Mouse (Mus musculus) retina, embryonic 14.5 days (tissue): Measurements from ENCODE around the gene Ppp1r13l.

Experiments used
- DNase-seq: peaks from one replicate; pipeline ENCODE4 v3.0.0-alpha.2; 2015; ENCODE audit warnings: low spot score

Gene Ppp1r13l

DNA sequence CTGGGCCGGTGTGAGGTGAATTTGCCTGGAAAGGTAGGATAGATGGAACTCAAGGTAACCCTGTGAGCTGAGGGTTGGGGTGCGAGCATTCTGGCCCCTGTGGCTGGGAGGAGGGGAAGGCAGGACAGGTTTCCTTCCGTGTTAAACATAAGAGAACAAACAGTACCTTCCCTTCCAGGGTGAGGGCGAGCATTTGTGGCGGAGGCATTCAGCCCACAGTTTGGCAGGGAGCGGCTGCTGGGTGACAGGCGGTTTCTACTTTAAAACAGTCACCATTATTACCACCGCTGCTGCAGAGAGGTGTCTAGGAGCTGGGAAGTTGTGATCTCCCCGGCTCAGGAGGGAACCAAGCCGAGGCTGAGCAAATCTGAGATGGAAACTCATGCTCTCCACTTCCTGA lies 22.4 kb upstream of the Ppp1r13l start:
- DNase-seq: no peak

DNA sequence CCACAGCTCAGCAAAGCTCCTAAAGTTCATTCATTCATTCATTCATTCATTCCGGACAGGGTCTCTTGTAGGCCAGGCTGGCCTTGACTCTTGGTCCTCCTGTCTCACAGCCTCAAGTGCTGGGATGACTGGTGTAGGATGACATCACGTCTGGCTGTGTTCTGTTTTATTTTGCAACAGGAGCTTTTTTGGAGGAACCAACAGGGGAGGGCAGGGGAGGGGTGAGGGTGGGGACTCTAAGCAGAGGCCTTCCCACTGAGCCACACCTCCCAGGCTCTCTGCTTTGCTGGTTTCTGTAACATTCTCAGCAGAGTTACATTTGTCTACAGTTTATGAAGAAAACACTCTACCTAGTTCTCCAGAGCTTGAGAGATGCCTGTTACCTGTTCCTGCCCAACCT lies 21.5 kb upstream of the Ppp1r13l start:
- DNase-seq: no peak

DNA sequence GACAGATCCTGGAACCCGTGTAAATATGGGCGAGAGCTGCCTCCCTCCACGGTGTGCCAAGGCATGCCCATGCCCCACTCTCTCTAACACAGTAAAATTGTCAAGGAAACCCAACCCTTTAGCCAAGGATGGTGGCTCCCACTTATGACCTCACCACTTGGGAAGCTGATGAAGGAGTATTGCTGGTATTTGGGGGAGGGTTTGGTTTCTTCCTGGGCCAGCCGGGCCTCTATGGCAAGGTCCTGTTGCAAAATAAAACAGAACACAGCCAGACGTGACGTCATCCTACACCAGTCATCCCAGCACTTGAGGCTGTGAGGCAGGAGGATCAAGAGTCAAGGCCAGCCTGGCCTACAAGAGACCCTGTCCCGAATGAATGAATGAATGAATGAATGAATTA lies 21.0 kb upstream of the Ppp1r13l start:
- DNase-seq: no peak

DNA sequence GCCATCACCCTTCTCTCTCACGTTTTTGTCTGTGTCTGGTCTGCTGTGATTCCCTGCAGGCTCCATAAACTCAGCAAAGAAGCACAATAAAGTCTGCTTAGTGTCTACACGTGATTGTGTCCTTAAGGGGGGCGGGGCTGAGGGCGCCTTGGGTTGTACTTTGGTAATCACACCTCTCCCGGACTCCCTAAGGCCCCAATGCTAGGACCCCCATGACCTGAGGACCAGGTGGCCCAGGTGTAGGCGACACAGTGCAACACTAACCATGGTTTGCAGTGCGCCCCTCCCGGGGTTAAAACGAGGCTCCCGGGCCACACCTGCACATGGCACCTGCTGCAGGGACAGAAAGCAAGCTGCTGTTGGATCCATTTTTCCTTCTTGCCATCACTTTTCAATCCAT lies 18.3 kb upstream of the Ppp1r13l start:
- no peak for DNase-seq

DNA sequence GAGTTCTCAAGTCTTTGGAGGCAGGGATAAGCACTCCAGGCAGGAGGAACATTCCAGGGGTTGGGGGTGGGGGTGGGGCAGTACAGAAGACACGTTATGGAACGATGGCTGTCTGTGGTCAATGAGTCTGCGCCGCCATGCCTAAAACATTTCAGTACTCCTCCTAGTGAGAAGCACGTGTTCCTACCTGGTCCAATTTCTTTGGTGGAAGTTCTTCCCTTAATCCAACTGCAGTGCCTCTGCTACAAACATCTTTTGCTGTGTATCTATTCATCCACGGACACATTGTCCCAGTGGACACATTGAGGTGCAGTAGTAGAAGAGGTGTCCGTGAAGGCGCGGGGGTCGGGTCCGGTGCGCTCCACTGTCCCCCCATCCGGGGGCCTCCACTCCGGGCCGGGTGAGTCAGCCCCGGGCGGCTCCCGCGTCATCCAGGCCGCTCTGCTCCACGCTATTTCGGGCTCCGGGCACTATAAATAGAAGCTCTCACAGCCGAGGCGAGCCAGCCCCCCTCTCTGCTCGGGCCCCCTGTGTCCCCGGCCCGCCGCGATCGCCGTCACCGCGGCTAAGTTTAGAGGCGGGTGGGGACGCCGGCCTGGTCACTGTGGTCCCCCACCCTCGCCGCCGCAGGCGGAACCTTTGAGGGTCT lies 17.7 kb upstream of the Ppp1r13l start:
- DNase-seq: peak; percentile 27

DNA sequence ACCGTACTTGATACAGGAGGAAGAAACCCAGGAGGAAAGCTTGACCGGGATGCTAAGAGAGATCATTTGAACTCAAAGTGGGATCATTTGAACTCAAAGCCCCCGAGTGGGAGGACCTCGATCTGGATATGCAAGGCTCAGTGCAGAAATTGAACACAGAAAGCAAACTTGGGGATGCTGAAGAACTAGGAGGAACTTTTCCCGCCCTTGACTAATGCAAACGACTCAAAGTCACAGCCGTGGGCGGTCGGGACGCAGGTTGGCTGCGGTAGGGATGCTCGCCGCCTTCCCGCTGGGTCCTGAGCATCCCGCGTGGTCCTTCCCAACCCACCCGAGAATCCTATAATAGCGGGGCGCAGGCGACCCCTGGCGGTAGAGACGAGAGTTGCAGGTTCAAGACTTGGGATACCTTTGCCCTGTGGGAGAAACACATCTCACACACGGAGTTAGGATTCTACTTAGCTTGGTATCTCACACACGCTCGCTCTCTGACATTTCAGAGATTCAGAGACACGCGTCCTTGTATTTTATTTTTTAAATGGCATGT lies 17.0 kb upstream of the Ppp1r13l start:
- DNase-seq: peak; percentile 94

DNA sequence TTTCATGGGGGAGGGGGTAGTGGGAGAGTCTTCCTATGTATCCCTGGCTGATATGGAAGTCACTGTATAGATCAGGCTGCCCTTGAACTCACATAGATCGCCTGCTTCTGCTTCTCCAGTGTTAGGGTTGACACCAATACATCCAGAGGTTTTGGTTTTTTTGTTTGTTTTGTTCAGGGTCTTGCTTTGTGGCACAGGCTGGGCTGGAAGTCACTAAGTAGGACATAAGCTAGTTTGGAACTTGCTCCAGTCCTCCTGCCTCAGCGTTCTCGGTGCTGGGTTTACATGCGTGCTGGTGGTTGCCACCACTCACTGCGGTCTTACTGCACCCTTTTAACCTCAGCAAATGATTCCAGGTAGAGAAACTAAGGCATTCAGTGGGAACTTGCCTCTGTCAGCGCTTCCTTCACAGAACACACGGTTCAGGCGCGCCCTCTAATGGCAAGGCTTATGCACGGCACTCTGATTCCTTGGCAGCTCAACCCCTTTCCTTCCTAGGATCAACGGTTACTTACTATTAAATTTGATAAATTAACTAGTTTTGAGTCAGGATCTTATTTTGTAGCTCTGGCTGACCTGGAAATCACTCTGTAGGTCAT lies 16.2 kb upstream of the Ppp1r13l start:
- DNase-seq: peak; percentile 95

DNA sequence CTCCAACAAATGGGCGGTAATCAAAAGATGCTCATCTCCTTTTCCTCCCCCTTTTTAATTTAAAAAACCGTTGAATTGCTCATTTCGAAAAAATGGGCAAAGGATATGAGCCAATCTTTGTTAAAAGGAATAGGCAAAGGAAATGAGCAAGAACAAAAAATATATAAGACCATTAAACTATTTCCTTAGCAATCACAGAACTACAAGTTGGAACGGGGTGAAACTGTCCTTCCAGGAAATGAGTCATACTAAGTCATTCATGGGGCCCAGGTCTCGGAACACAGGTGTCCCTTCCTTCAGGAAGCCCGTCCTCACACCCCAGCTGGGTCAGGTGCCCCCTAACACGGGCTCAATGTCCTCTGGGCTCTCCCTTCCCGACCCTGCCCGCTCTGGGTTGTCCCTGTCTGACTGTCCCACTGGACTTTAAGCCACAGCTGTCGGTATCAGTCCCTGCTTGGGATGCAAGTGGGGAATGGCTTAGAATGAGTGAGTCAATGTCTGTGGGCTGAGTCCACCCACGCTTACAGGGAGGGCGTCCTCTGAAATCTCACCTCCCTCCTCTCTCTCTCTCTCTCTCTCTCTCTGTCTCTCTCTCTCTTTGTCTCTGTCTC lies 15.2 kb upstream of the Ppp1r13l start, which contains the start of gene Ercc1:
Gene Ercc1 (plus strand): TSS at position 542 of the 611 bp plus-strand sequence.
- no peak for DNase-seq

DNA sequence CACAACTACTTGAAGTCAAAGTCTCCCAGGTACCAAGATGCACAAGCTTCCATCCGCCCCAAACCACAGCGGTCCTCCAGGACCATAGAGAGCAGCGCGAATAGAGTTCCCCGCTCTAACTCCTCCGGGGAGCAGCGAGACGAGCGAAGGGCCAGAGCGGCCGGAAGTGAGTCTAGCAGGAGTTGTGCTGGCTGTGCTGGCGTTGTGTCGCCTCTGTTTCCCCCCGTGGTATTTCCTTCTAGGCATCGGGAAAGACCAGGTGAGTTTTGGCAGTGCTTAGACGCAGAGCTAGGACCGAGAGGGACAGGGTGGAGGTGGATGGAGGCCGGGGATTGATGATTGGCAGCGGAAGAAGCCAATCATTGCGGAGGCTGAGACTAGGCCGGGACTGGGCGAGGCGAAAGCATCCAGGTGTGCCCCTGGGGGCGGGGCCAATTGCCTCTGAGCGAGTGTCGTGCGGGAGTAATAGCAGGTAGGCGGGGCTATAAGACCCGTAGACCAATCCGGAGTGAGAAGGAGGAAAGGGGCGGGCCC lies 14.5 kb upstream of the Ppp1r13l start:
- peak; percentile 97 for DNase-seq

DNA sequence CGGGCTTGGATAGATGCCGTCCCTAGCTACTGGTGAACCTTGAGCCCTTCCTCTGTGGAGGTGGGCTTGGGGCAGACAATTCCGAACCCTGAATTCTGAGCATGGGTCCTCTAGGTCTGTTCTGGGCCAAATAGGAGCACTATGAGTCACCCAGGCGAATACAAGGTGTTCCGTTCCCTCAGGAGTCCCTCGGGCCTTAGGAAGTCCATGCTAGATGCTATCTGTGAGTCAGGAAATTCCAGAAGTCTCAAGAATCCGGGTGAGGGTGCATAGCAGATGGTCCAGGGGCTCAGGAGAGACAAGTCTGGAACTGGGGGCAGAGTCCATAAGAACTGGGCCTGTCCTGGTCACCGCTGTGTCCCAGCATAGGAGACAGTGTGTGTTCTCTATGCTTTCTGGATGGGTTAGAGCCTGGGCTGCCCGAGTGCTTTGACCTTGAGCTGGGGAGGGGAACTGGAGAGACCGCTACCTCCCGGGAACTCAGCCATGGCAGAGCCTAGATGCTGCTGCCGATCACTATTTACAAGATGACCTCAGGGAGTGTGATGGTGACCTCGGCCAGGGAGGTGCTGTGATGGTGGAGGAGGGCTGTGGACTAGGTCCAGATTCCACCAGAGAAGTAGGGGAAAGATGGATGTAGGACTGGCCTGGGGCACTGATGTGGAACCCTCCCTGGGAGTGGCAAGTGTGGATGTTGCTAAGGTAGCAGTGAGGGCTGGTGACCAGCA lies 10.2 kb upstream of the Ppp1r13l start:
- DNase-seq: no peak

DNA sequence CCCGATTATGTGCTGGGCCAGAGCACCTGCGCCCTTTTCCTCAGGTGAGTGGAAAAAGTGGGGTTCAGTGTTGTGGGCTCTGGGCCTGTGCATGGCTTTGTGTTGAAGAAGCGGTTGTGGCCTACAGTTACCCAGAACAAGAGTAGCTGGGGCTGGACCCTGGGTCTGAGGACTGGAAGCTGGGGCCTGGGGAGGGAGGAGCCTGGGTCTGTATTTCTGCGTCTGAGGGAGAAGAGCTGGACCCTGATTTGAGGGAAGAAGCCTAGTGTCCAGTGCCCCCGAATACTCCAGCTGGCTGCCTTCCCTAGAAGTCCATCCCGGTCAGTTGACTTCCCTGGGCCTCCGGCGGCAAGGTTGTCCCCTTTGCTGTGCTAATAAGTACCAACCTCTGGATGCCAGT lies 9.3 kb upstream of the Ppp1r13l start:
- no peak for DNase-seq

DNA sequence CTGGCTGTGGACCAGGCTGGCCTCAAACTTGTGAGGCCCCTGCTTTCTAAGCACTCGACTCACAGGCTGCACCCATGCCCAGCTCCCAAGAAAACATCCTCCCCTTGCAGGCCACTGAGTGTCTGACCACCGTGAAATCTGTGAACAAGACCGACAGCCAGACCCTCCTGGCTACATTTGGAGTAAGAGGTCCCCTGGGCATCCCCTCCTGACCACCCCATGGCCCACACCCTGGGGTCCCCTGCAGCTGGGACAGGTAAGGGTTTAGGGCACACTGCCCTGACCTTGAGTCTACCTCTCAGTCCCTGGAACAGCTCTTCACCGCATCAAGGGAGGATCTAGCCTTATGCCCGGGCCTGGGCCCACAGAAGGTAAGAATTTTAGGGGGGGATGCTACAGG lies 4.6 kb upstream of the Ppp1r13l start:
- no peak for DNase-seq

DNA sequence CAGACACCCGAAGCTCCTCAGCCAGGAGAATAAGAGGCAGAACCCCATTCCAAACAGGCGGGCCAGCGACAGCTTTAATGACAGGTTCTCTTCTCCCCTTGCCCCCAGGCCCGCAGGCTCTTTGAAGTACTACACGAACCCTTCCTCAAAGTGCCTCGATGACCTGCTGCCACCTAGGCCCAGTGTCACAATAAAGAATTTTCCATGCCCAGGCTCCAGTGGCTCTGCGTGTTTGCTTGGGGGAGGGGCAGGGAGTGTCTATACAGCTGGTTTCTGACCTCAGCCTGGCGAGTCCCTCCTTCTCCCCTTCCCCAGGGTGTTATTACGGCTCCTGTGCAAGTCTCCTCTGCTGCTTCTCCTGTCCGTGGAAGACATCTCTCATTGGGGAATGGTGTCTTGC lies 3.2 kb upstream of the Ppp1r13l start:
- no peak for DNase-seq

DNA sequence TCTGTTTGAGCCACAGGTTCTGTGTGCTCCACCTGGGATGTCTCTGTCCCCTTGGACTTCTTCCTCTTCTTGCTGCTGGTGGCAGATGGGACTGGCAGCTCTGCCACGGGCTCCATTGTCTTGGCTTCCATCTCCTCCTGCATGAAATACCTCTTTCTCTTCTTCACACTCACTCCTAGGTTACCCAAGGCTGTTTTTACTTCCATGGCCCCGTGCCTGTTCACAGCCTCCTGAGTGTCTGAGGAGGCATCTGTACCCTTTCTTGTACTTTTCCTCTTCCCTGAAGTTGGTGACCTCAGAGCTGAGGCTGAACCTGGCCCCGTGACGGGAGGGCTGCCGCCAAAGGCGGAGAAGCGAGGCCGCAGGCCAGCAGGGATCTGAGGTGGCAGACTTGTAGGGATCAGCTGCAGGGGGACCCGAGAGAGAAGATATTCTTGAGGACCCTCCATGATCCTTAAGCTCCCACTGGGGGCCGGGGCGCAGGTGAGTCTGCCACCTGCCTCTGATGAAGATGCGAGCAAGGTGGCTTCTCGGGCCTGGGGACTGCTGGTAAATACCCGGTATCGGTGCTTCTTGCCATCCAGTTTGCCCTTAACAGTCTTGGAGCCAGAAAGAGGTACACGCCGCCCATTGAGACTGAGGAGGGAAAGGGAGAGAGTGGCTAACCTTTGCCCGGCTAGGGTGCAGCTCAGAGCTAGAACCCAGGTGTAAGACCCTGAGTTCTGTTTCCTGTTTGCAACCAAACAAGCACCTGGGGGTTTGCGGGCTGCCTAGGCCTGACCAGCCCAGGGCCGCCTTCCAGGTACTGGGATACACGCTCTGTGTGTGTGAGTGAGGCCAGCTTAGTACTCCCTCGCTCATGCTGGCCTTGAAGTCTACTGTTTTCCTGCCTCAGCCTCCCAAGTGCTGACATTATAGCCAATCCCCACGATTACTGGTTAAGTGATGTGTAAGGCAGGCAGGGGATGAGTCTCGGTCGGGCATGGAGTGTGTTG lies 1.9 kb upstream of the Ppp1r13l start:
- no peak for DNase-seq

DNA sequence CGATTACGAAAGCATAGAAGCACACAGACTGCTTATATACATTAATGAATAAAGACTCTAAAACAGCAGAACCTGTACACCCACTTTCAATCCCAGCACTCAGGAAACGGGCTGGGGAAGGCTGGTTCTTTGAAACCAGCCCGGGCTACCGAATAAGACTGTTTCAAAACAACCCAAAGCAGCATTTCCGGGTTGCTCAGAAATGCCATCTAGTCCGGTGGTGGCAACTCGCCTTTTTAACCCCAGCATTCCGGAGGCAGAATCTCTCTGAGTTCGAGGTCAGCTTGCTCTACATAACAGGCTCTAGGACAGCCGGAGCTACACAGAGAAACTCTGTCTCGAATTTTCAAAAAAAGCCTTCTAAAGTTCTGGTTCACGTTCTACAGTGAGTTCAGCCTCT lies 915 bp upstream of the Ppp1r13l start:
- no peak for DNase-seq

DNA sequence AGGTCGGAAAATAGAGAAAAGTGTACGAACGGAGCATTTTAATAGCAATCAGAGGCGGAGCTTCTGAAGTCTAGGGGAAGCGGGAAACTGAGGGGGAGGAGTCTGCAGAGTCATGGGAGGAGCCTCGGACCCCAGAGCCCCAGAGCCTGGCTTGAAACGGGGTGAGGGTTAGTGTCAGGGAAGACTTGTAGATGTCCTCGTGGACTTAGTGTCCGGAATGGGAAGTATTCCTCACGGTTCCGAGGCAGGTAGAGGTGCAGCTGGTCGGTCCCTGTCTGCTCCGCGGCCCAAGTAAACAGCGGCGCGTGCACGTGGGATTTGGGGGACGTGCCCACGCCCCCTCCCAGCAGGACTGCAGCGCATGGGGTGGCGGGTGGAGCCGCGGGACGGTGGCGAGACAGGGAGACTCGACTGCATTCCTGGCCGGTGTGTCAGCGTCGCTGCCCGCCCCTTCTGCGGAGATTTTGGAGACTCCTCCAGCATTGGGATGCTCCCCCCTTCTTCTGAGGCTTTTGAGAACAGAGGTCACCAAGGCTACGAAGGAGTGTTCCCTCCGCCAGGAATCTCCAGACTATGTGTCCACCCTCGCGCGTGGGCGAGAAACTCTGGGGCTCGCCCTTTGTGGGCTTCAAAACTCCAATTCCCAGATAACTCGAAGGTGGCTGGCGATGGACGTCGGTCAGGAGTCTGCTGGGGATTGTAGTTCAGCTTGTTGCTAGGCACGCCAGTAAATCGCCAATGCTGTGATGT lies 518 bp downstream of the Ppp1r13l start:
- peak; percentile 87 for DNase-seq

DNA sequence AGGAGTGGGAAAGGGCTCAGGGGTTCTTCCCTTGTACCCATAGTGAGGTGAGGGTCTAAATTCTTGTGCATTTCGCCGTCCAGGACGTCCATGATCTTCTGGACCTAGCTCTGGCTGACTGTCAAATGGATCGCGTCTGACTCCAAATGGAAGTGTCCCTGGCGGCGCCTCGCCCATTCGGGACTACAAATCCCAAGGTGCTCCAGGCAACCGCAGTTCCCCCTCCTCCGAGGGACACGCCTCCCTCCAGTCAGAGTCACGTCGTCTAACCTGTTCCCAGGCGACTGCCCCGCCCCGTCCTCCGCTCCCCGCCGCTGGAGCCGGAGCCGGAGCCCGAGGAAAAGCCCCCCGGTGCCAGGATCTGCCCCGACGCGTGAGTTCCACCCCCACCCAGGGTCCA lies 1.4 kb downstream of the Ppp1r13l start:
- DNase-seq: peak; percentile 87

DNA sequence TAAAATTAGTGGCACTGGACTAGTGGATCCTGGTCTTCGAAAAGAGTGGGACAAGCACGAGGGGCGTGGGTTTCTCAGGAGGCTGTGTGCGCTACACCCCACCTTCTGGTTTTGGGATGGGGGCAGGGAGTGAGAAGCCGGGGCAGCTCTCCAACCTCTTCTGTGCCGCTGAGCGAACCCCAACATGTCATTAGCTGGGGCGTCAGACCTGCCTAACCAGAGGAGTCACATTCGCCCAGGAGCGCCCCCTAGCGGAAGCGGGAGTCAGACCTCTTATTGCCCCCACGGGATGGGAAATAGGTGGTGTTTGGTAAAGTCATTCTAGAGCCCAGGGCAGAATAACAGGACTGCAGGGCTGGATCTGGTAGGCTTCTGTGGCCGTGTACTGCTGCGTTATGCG lies 2.2 kb downstream of the Ppp1r13l start:
- DNase-seq: peak; percentile 79

DNA sequence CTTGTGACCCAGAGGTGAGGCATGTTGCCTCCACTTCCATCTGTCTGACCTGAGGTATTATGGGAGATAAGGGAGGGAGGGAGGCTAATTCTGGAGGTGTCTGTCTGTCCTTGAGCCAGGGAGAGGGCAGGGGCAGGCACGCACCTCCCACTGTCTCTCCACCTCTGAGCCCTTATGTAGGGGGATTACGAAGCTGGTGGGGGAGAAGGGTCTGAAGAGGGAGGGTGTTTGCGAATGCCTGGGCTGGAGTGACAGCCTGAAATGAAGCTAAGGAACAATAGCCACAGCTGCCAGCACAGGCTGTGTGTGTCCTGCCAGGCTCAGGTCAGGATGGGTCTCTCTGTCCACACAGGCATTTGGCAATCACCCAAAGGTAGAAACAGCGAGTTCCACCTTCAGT lies 2.7 kb downstream of the Ppp1r13l start:
- DNase-seq: peak; percentile 23

DNA sequence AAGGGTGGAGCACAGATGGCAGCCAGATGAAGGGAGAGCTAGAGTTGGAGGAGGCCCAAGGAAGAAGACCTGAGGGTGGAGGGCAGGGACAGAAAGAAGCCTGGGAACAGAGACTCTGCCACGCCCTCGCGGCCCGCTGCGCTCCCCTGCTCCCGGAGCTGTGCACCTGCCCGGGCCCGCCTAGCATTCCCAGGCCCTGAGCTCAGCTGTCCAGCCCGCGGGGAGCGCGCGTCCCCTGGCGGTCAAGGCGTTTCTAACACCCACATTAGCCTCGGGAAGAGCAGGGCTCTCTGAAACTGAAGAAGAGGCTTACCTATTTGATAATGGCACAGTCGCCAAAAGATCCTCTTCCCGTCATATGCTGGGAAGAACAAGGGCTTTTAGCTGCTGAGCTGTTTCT lies 4.3 kb downstream of the Ppp1r13l start:
- peak; percentile 80 for DNase-seq
